In the genomic region with DNA sequence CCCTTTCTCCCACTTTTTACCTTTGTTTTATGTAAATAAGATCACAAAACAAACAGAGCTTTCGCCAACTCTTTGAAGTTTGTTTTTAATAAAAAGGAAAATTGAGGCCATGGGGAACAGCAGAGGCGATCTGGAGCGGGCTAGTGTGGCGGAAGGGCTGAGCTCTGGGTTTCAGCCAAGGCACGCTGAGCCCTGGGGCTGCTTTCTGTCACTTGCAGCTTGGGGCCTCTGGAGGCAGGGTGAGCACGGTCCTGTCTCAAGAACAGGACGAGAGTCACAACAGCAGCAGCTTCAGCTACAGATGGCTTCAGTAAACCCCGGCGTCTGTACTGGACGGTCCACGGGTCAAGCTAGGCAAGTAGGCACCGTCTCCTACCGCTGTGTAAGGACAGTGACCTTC, we compare ENCODE assay signal across 8 mouse cellular contexts.
DNase-seq lines count a peak whose midpoint lies in the region; ATAC-seq and TF ChIP-seq lines count a peak whose summit lies in the region.

No protein-coding gene starts in this region.

- ATAC-seq in intestine, embryonic 16.5 days, result 0 out of 2 replicates have a peak, but pooled peaks have one; percentile 38
- ATAC-seq in lung, embryonic 15.5 days (ENCODE audit: borderline replicate concordance, extremely low read depth, low FRiP score, low TSS enrichment), result peak; percentile 84; the same call in 1 of the 2 replicates

- no peaks in the 10 kb centered on the region for H3K36me3 ChIP-seq in intestine, embryonic 16.5 days (ENCODE audit: control insufficient read depth, insufficient read depth, low read length)
- no peaks in the 10 kb centered on the region for H3K36me3 ChIP-seq in lung, embryonic 15.5 days

- no peak for DNase-seq in layer of hippocampus, adult 2 months (ENCODE audit: low spot score in 2 of 2)
- no peak for DNase-seq in layer of hippocampus, postnatal 36 days
- peak; percentile 86 for DNase-seq in cerebellum, adult 9-10 months
- peak; percentile 63 for DNase-seq in gastrocnemius, postnatal 10 days
- DNase-seq in skeletal muscle tissue, adult 2 months (ENCODE audit: low read depth, low spot score), result peak; percentile 17
- DNase-seq in spleen, postnatal 14 days (ENCODE audit: low spot score in 2 of 2), result no peak

- no peak overlapping the region for H3K4me2 ChIP-seq in intestine, embryonic 16.5 days (ENCODE audit: low read depth, low read length)
- no peak overlapping the region for H3K4me2 ChIP-seq in lung, embryonic 15.5 days

- H3K4me1 ChIP-seq in intestine, embryonic 16.5 days (ENCODE audit: control insufficient read depth, insufficient read depth, low read length), result no peaks in the 10 kb centered on the region
- H3K4me1 ChIP-seq in lung, embryonic 15.5 days, result peaks cover 13% of the 10 kb centered on the region; the same call in 1 of the 2 replicates

- no peak overlapping the region for H3K4me3 ChIP-seq in layer of hippocampus, adult 2 months
- H3K4me3 ChIP-seq in intestine, embryonic 16.5 days (ENCODE audit: low read length), result no peak overlapping the region
- H3K4me3 ChIP-seq in lung, embryonic 15.5 days, result no peak overlapping the region

- no peaks in the 10 kb centered on the region for H3K27me3 ChIP-seq in intestine, embryonic 16.5 days (replicated peaks; ENCODE audit: control insufficient read depth, insufficient read depth, low read length)
- H3K27me3 ChIP-seq in lung, embryonic 15.5 days, result no peaks in the 10 kb centered on the region

- peak; percentile 73 for TF ChIP-seq CTCF in layer of hippocampus, adult 2 months (conservative IDR thresholded peaks at IDR 0.05)

- H3K9ac ChIP-seq in intestine, embryonic 16.5 days (ENCODE audit: low read depth, low read length), result no peak overlapping the region
- no peak overlapping the region for H3K9ac ChIP-seq in lung, embryonic 15.5 days

- no peak overlapping the region for H3K27ac ChIP-seq in layer of hippocampus, adult 2 months
- H3K27ac ChIP-seq in intestine, embryonic 16.5 days (ENCODE audit: low read length), result no peak overlapping the region
- H3K27ac ChIP-seq in lung, embryonic 15.5 days, result no peak overlapping the region

- no peaks in the 10 kb centered on the region for H3K9me3 ChIP-seq in intestine, embryonic 16.5 days (ENCODE audit: control insufficient read depth, low read length)
- H3K9me3 ChIP-seq in lung, embryonic 15.5 days, result no peaks in the 10 kb centered on the region

- 23% methylated on average over 13 of the region's 13 CpGs for WGBS in intestine, embryonic 16.5 days
- WGBS in lung, embryonic 15.5 days, result 26% methylated on average over 13 of the region's 13 CpGs

Comparison
In these comparisons a context has a peak if more than half of its experiments do, and no peak if none do; other contexts are left out.
1. DNase-seq: peak in cerebellum, adult 9-10 months (single experiment), gastrocnemius, postnatal 10 days (single experiment) and skeletal muscle tissue, adult 2 months (single experiment); none in layer of hippocampus, adult 2 months (0 of 2), layer of hippocampus, postnatal 36 days (0 of 2) and spleen, postnatal 14 days (0 of 2).